Mouse (Mus musculus): ENCODE data around the gene Plekhm1. TPM values are rescaled to one million over a fixed set of nuclear protein-coding genes. Genes with fewer than 3 reads are reported as not detected.
"Not testable (repeated sequence)": the region's sequence is repeated elsewhere in the genome, so short reads cannot be mapped to it uniquely, and the experiment has no call there.

The Plekhm1 gene
- polyA plus RNA-seq, 1 experiment from 2014 or later, result 4.7 TPM

DNA sequence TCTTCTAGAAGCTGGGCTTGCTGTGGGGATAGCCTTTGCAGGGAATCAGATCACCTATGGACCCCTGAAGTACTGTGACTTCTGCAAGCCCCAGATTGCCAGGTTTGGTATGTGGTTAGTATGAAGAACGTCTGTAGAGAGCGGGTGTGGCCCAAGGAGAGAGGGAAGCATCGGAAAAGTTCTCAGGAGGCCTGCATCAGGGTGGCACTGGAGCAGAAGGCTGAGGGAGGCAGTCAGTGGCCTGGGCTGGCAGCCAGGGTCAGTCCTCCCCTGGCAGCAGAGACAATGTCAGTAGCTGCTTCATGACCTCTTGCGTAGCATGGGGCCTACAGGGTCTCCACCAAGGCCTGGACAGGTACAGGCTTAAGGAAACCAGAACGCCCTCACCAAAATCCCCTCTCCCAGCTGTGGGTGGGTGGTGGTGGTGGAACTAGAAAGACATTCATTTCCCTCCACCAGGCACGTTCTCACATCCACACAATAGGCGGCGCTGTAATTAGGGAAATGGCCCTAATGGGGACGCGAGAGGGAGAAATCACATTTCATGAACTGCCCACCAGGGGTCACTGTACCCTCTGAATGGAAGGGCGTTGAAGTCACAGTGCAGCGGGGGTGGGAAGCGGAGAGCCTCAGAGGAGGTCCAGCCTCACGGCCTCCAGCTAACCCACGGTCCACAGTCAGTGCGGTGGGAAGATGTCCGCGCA lies 80.1 kb downstream of the Plekhm1 start:
- peak; percentile 46 for ATAC-seq
- WGBS, result 34% methylated on average over 18 of the region's 18 CpGs
- no peaks in the 10 kb centered on the region; the same call in 1 of the 2 replicates for H3K4me1 ChIP-seq (replicated peaks; ENCODE audit: control insufficient read depth, insufficient read depth, low read length)

GRCm38 (mm10) chr11:103331502-103332185 lies 80.8 kb downstream of the Plekhm1 start:
- H3K4me2 ChIP-seq (replicated peaks; ENCODE audit: low read depth), result no peak overlapping the region
- H3K4me1 ChIP-seq (replicated peaks; ENCODE audit: control insufficient read depth, insufficient read depth, low read length), result no peaks in the 10 kb centered on the region; the same call in 1 of the 2 replicates
- no peaks in the 10 kb centered on the region for H3K27me3 ChIP-seq (replicated peaks; ENCODE audit: control insufficient read depth, insufficient read depth, low read length)
- 88% methylated on average over 10 of the region's 10 CpGs for WGBS
- no peaks in the 10 kb centered on the region for H3K9me3 ChIP-seq (ENCODE audit: control insufficient read depth)
- TF ChIP-seq CTCF (IDR thresholded peaks at IDR 0.05; ENCODE audit: low read depth), result no peak
- H3K36me3 ChIP-seq (ENCODE audit: control insufficient read depth, insufficient read depth), result peaks cover 35% of the 10 kb centered on the region
- ATAC-seq, result no peak
- H3K9ac ChIP-seq (ENCODE audit: low read depth, low read length), result no peak overlapping the region
- no peak overlapping the region for H3K27ac ChIP-seq (ENCODE audit: low read depth, low read length)
- H3K4me3 ChIP-seq (ENCODE audit: low read depth, low read length), result no peak overlapping the region

More for the DNA sequence above, 80.1 kb downstream of the Plekhm1 start:
- peak overlapping the region; percentile 50 for H3K4me2 ChIP-seq (replicated peaks; ENCODE audit: low read depth)
- no peak overlapping the region for H3K27ac ChIP-seq (ENCODE audit: low read depth, low read length)
- H3K9ac ChIP-seq (ENCODE audit: low read depth, low read length), result no peak overlapping the region
- peak overlapping the region; percentile 7; the same call in 1 of the 2 replicates for H3K4me3 ChIP-seq (ENCODE audit: low read depth, low read length)
- H3K9me3 ChIP-seq (ENCODE audit: control insufficient read depth), result no peaks in the 10 kb centered on the region
- TF ChIP-seq CTCF (IDR thresholded peaks at IDR 0.05; ENCODE audit: low read depth), result peak; percentile 99
- H3K27me3 ChIP-seq (replicated peaks; ENCODE audit: control insufficient read depth, insufficient read depth, low read length), result no peaks in the 10 kb centered on the region
- H3K36me3 ChIP-seq (ENCODE audit: control insufficient read depth, insufficient read depth), result peaks cover 41% of the 10 kb centered on the region

DNA sequence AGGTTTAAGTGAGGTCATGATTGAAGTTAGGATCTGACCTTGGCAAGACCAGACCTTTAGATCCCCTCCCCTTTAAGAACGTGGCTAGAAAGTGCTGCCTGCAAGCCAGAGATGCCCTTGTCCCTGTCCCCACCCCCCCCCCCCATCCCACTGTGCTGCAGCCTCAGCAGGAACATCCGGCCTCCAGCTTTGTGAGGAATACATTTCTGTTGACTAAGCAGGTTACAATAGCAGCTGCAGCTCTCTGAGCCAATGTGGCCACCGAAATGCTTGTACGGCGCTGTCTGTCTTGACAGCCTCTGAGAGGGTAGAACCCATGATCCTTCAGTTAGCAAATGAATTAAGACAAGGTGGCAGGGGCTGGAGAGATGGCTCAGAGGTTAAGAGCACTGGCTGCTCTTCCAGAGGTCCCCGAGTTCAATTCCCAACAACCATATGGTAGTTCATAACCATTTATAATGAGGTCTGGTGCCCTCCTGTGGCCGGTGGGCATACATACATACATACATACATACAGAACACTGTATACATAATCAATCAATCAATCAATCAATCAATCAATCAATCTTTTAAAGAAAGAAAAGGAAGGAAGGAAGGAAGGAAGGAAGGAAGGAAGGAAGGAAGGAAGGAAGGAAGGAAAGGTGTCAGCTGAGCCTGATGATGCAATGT lies 81.7 kb downstream of the Plekhm1 start:
- peaks cover 31% of the 10 kb centered on the region for H3K36me3 ChIP-seq (ENCODE audit: control insufficient read depth, insufficient read depth)
- peak; percentile 45 for TF ChIP-seq CTCF (IDR thresholded peaks at IDR 0.05; ENCODE audit: low read depth)
- H3K27ac ChIP-seq (ENCODE audit: low read depth, low read length), result no peak overlapping the region
- H3K27me3 ChIP-seq (replicated peaks; ENCODE audit: control insufficient read depth, insufficient read depth, low read length), result no peaks in the 10 kb centered on the region
- no peak overlapping the region for H3K4me3 ChIP-seq (ENCODE audit: low read depth, low read length)
- no peak overlapping the region for H3K4me2 ChIP-seq (replicated peaks; ENCODE audit: low read depth)
- no peaks in the 10 kb centered on the region; the same call in 1 of the 2 replicates for H3K4me1 ChIP-seq (replicated peaks; ENCODE audit: control insufficient read depth, insufficient read depth, low read length)
- 61% methylated on average over 7 of the region's 7 CpGs for WGBS
- H3K9ac ChIP-seq (ENCODE audit: low read depth, low read length), result no peak overlapping the region
- no peaks in the 10 kb centered on the region for H3K9me3 ChIP-seq (ENCODE audit: control insufficient read depth)
- ATAC-seq, result no peak

DNA sequence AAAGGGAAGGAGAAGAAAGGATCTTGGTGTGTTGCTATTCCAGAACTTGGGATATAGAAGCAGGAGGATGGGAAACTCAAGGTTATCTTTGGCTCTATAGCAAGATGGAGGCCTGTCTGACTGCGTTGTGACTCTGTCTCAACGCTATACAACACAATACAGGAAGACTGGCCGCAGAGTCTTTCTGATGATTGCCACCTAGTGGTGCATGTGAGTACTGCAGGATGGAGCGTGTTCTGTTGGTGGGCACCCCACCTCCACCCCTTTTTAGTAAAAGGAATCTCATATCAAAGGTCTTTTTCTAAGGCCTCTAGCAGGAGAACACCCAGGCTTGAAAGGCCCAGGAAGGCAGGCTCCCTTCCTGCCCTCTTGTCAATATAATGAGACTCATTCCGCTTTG lies 85.5 kb downstream of the Plekhm1 start:
- WGBS, result 15% methylated on average over 5 of the region's 5 CpGs

DNA sequence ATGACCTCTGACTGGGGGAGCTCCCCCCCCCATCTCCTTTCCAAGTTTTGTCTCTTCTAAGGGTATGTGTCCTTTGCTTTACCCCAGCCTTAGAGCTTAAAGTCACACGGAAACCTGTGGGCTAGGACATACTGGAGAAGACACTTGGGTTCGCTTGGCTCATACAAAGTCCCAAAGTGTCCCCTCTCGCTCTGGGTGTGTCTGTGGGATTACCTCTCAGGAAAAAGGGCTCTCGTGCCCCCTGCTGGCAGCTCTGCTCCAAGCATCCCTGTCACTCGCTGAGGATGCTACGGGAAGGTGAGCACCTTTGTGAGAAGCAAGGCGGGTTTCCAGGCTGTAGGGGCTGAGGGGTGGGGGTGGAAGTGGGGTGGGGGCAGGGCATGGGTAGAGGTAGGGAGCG lies 87.3 kb downstream of the Plekhm1 start:
- Histone ChIP-seq H3K4me2 (replicated peaks; ENCODE audit: low read depth) (no peak overlapping the region), H3K36me3 (ENCODE audit: control insufficient read depth, insufficient read depth) (no peaks in the 10 kb centered on the region), H3K4me1 (replicated peaks; ENCODE audit: control insufficient read depth, insufficient read depth, low read length) (no peaks in the 10 kb centered on the region), H3K9ac (ENCODE audit: low read depth, low read length) (no peak overlapping the region), H3K4me3 (ENCODE audit: low read depth, low read length) (no peak overlapping the region), H3K9me3 (ENCODE audit: control insufficient read depth) (no peaks in the 10 kb centered on the region), H3K27me3 (replicated peaks; ENCODE audit: control insufficient read depth, insufficient read depth, low read length) (no peaks in the 10 kb centered on the region), H3K27ac (ENCODE audit: low read depth, low read length) (no peak overlapping the region)
- WGBS, result 7% methylated on average over 8 of the region's 8 CpGs
- ATAC-seq, result no peak
- TF ChIP-seq CTCF (IDR thresholded peaks at IDR 0.05; ENCODE audit: low read depth), result peak; percentile 90

More for the DNA sequence above, 85.5 kb downstream of the Plekhm1 start:
- TF ChIP-seq CTCF (IDR thresholded peaks at IDR 0.05; ENCODE audit: low read depth), result peak; percentile 90
- H3K4me2 ChIP-seq (replicated peaks; ENCODE audit: low read depth), result no peak overlapping the region
- no peak overlapping the region for H3K27ac ChIP-seq (ENCODE audit: low read depth, low read length)
- H3K9ac ChIP-seq (ENCODE audit: low read depth, low read length), result no peak overlapping the region
- no peak for ATAC-seq
- no peak overlapping the region for H3K4me3 ChIP-seq (ENCODE audit: low read depth, low read length)
- no peaks in the 10 kb centered on the region for H3K4me1 ChIP-seq (replicated peaks; ENCODE audit: control insufficient read depth, insufficient read depth, low read length)
- peaks cover 7% of the 10 kb centered on the region; the same call in 1 of the 2 replicates for H3K36me3 ChIP-seq (ENCODE audit: control insufficient read depth, insufficient read depth)
- no peaks in the 10 kb centered on the region for H3K27me3 ChIP-seq (replicated peaks; ENCODE audit: control insufficient read depth, insufficient read depth, low read length)
- no peaks in the 10 kb centered on the region for H3K9me3 ChIP-seq (ENCODE audit: control insufficient read depth)

- ATAC-seq, result no peak
- no peak overlapping the region for H3K27ac ChIP-seq (ENCODE audit: low read depth, low read length)
- no peak for TF ChIP-seq CTCF (IDR thresholded peaks at IDR 0.05; ENCODE audit: low read depth)
- H3K4me2 ChIP-seq (replicated peaks; ENCODE audit: low read depth), result no peak overlapping the region
- H3K9me3 ChIP-seq (ENCODE audit: control insufficient read depth), result no peaks in the 10 kb centered on the region
- WGBS, result 60% methylated on average over 13 of the region's 13 CpGs
- no peaks in the 10 kb centered on the region for H3K36me3 ChIP-seq (ENCODE audit: control insufficient read depth, insufficient read depth)
- H3K4me3 ChIP-seq (ENCODE audit: low read depth, low read length), result no peak overlapping the region
- H3K9ac ChIP-seq (ENCODE audit: low read depth, low read length), result no peak overlapping the region
- no peaks in the 10 kb centered on the region for H3K27me3 ChIP-seq (replicated peaks; ENCODE audit: control insufficient read depth, insufficient read depth, low read length)
- H3K4me1 ChIP-seq (replicated peaks; ENCODE audit: control insufficient read depth, insufficient read depth, low read length), result no peaks in the 10 kb centered on the region
These were observed 87.8 kb downstream of the Plekhm1 start for GRCm38 (mm10) chr11:103324723-103325122.

GRCm38 (mm10) chr11:103322832-103323231 lies 89.7 kb downstream of the Plekhm1 start:
- H3K4me2 ChIP-seq (replicated peaks; ENCODE audit: low read depth); H3K9me3 ChIP-seq (ENCODE audit: control insufficient read depth); H3K27ac ChIP-seq (ENCODE audit: low read depth, low read length); H3K27me3 ChIP-seq (replicated peaks; ENCODE audit: control insufficient read depth, insufficient read depth, low read length); H3K36me3 ChIP-seq (ENCODE audit: control insufficient read depth, insufficient read depth); H3K9ac ChIP-seq (ENCODE audit: low read depth, low read length); H3K4me3 ChIP-seq (ENCODE audit: low read depth, low read length); H3K4me1 ChIP-seq (replicated peaks; ENCODE audit: control insufficient read depth, insufficient read depth, low read length): not testable (repeated sequence)
- 23% methylated on average over 4 of the region's 4 CpGs for WGBS
- ATAC-seq, result peak; percentile 36; the same call in 1 of the 2 replicates

Data from intestine, postnatal 0 days (tissue).